Mouse (Mus musculus) lung, adult 2 months (tissue): Measurements from ENCODE around the gene Gm20388.

Source experiments
- CTCF ChIP-seq: fragments of 200-500 bp; IDR thresholded peaks from 2 replicates; pipeline ENCODE4 v1.5.1; 2011; ENCODE audit warnings: mild to moderate bottlenecking, low read length, control low read depth; ENCODE audit not compliant: insufficient read depth
- POLR2A ChIP-seq: fragments of 200-500 bp; IDR thresholded peaks from 2 replicates; pipeline ENCODE4 v1.6.1; 2011; ENCODE audit warnings: low read depth, mild to moderate bottlenecking, control low read depth, low read length, borderline replicate concordance; ENCODE audit errors: extremely low read depth

DNA sequence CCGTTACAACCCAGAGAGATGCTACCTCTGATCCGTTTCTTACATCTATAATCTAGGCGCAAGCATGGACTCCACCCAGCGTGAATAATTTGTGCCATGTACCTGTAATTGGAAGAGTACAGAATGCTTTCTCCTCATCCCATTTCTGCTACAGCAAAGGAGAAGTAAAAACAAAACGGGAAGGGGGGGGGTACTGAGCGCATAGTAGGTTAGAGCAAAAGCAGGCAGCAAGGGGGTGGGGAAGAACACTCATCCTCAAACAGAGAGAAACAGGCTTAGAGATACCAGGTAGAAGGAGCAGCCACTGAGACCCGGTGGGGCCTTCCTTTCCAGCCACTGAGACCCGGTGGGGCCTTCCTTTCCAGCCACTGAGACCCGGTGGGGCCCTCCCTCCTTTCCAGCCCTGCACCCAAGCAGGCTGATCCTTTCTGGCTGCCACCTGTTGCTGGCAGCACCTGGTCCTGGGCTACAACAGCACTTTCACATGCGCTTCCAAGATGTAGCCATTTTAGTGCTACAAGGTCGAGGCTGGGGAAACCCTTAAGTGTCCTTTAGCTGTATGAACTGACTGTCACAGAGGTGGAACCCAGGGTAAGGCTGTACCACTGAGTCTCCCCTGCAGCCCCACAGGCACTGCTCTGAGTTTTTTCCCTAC, 4451.3 kb downstream of the Gm20388 start:
- TF ChIP-seq CTCF (no peak), POLR2A (no peak)
